Mouse (Mus musculus): ENCODE data around the gene Fggy. TPM values are rescaled to one million over a fixed set of nuclear protein-coding genes. Genes with fewer than 3 reads are reported as not detected.

Gene Fggy
- polyA plus RNA-seq, 1 experiment, result 189 TPM

DNA sequence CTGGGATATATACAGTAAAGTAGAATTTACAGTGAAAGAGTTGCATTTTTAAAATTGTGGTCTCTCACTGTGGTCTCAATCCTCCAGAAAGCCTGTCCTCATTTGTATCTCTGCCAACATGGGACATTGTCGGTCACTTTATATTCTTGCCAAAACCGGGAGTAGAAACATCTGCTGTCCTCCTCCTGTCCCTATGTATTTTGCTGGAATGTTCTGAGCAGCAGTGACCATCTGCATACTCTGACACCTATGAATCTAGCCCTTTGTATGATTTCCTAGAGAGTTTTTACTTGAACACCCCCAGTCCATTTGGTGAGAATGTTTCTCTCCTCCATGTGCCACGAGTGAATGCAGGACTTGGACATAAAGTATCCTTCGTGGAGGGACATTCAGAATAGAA, 318.6 kb downstream of the Fggy start:
- H3K4me1 ChIP-seq (ENCODE audit: control insufficient read depth, insufficient read depth, low read length), result no peaks in the 10 kb centered on the region
- H3K27me3 ChIP-seq (replicated peaks; ENCODE audit: control insufficient read depth, insufficient read depth, low read length), result no peaks in the 10 kb centered on the region
- no peak overlapping the region for H3K4me3 ChIP-seq (ENCODE audit: insufficient read depth, low read depth, low read length)
- 78% methylated on average over 4 of the region's 4 CpGs for WGBS
- H3K36me3 ChIP-seq (ENCODE audit: control insufficient read depth, insufficient read depth, low read length), result no peaks in the 10 kb centered on the region
- TF ChIP-seq CTCF (conservative IDR thresholded peaks at IDR 0.05; ENCODE audit: insufficient read depth, insufficient read length, low read depth, low read length), result no peak
- TF ChIP-seq POLR2A (IDR thresholded peaks at IDR 0.05; ENCODE audit: low read depth, low read length), result no peak
- DNase-seq, result no peak
- no peak overlapping the region for H3K27ac ChIP-seq (ENCODE audit: insufficient read depth, low read depth, low read length)

DNA sequence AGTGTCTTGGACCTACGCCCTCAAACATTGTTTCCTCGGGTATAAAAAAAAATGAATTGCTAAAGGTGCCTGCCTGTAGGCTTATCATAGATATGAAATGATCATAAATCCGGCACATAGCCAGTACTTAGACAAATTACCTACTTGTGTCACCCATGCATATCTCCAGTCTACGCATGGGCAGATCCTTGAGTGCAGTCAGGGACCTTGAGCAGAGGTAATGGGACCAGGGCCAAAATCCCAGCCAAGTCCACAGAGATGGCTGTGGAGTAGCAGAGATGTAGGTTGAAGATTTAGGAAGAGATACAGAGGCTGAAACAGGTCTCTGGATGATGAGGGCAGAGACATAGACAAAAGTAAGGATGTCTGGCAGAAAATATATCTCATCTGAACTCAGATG, 320.1 kb downstream of the Fggy start:
- Histone ChIP-seq H3K27ac (ENCODE audit: insufficient read depth, low read depth, low read length) (no peak overlapping the region), H3K4me3 (ENCODE audit: insufficient read depth, low read depth, low read length) (no peak overlapping the region), H3K27me3 (replicated peaks; ENCODE audit: control insufficient read depth, insufficient read depth, low read length) (no peaks in the 10 kb centered on the region), H3K4me1 (ENCODE audit: control insufficient read depth, insufficient read depth, low read length) (no peaks in the 10 kb centered on the region), H3K36me3 (ENCODE audit: control insufficient read depth, insufficient read depth, low read length) (no peaks in the 10 kb centered on the region)
- DNase-seq, result no peak
- TF ChIP-seq CTCF (conservative IDR thresholded peaks at IDR 0.05; ENCODE audit: insufficient read depth, insufficient read length, low read depth, low read length), result no peak
- TF ChIP-seq POLR2A (IDR thresholded peaks at IDR 0.05; ENCODE audit: low read depth, low read length), result no peak
- WGBS, result 78% methylated on average over 4 of the region's 4 CpGs

DNA sequence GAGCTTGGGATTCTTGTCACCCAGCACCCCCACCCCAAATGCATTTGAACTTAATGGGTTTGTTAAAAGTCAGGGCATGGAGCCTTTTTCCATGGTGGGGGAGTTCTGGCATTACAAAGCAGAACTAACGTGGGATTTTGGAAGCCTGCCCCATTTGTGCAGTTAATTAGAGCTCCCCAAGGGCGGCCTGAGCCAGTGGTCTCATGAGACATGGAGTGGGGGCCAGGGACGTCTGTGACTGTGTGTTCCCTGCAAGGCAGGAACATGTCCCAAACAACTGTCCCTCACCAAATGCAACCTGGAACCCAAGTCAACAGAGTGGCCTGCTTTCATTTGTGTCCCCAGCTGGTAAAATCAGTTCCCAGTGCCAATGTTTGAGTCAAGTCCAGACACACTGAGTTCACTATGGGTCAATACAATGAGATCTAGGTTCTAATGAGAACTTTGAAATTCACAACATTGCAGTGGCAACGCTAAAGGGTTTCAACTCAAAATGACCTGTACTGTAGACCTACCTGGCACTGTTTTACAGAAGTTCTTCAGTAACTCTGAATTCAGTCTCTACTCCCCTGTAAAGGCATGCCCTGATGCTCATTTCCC, 324.5 kb downstream of the Fggy start:
- 73% methylated on average over 4 of the region's 4 CpGs for WGBS
- DNase-seq, result no peak
- H3K27me3 ChIP-seq (replicated peaks; ENCODE audit: control insufficient read depth, insufficient read depth, low read length), result no peaks in the 10 kb centered on the region
- H3K27ac ChIP-seq (ENCODE audit: insufficient read depth, low read depth, low read length), result no peak overlapping the region
- H3K4me1 ChIP-seq (ENCODE audit: control insufficient read depth, insufficient read depth, low read length), result no peaks in the 10 kb centered on the region
- TF ChIP-seq POLR2A (IDR thresholded peaks at IDR 0.05; ENCODE audit: low read depth, low read length) (no peak), CTCF (conservative IDR thresholded peaks at IDR 0.05; ENCODE audit: insufficient read depth, insufficient read length, low read depth, low read length) (no peak)
- no peak overlapping the region for H3K4me3 ChIP-seq (ENCODE audit: insufficient read depth, low read depth, low read length)
- no peaks in the 10 kb centered on the region for H3K36me3 ChIP-seq (ENCODE audit: control insufficient read depth, insufficient read depth, low read length)

DNA sequence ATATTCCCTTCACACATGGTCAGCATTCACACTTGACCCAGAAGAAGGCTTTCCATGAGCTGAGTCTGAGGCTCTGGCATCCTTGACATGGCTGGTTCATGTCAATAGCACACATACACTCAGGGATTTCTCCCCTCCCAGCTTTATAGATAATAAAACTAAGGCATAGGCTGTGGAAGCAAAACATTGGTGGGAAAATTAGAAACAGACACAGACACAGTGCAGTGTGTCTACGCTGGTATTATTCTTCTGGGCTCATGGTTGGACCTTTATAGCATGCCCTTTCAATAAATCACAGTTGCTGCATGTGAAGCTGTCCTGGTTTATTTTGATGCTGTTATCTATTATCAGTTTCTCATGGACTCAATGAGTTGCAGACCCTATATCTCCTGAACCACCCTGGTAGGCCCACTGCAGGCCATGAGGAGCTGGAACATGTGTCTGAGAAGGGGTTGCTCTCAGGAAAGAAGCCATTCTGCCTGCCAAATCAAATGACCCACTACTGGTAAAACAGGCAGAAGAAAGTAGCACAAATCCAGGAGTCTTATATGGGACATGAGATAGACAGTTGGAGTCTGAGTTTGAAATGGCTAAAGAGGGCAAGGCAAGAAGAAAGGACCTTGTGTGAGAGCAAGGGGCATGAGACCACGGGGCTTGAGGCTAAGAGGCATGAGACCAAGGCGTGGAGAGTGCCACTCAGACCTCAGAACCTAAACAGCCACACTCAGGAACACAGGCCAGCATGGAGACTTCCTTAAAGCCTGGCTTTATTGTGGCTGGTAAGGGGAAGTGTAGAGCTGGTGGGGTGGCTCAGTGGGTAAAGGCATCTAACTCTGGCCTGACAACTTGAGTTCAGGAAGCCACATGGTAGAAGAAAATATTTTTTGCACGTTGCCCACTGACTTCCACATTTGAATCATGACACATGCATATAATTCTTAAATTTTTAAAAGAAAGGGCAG, 327.2 kb downstream of the Fggy start:
- no peaks in the 10 kb centered on the region for H3K4me1 ChIP-seq (ENCODE audit: control insufficient read depth, insufficient read depth, low read length)
- H3K27me3 ChIP-seq (replicated peaks; ENCODE audit: control insufficient read depth, insufficient read depth, low read length), result no peaks in the 10 kb centered on the region
- no peak overlapping the region for H3K4me3 ChIP-seq (ENCODE audit: insufficient read depth, low read depth, low read length)
- H3K27ac ChIP-seq (ENCODE audit: insufficient read depth, low read depth, low read length), result no peak overlapping the region
- WGBS, result 85% methylated on average over 4 of the region's 4 CpGs
- TF ChIP-seq CTCF (conservative IDR thresholded peaks at IDR 0.05; ENCODE audit: insufficient read depth, insufficient read length, low read depth, low read length) (no peak), POLR2A (IDR thresholded peaks at IDR 0.05; ENCODE audit: low read depth, low read length) (no peak)
- no peaks in the 10 kb centered on the region; the same call in 1 of the 2 replicates for H3K36me3 ChIP-seq (ENCODE audit: control insufficient read depth, insufficient read depth, low read length)
- DNase-seq, result no peak

DNA sequence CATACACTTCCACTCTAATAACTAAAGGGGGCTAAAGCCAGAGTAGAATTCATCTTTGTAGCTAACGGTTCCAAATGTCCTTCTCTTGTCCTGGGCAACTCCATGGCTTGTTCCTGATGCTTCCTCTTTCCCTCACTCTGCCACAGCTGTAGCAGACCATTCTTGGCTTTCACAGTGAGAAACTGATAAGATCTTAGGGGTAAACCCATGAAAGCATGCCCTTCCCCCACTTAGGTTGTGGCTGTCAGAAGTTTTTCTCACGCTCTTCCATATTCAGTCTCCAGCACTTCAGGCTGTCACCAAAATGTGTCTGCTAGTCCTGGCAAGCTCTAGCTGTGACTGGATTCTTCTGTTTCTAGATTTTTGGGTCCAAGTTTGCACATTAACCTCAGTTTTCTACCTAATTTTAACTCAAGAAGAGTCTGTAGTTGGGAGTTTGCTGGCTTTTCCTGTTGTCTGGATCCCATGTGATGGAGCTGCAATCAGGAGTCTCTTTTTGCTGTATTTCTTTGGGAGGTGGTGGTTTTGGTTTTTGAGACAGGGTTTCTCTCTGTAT, 338.0 kb downstream of the Fggy start:
- DNase-seq, result no peak
- H3K27me3 ChIP-seq (replicated peaks; ENCODE audit: control insufficient read depth, insufficient read depth, low read length), result no peaks in the 10 kb centered on the region
- no peaks in the 10 kb centered on the region; the same call in 1 of the 2 replicates for H3K36me3 ChIP-seq (ENCODE audit: control insufficient read depth, insufficient read depth, low read length)
- H3K4me3 ChIP-seq (ENCODE audit: insufficient read depth, low read depth, low read length), result no peak overlapping the region
- H3K4me1 ChIP-seq (ENCODE audit: control insufficient read depth, insufficient read depth, low read length), result no peaks in the 10 kb centered on the region
- WGBS, result 80% methylated on average over 2 of the region's 2 CpGs
- H3K27ac ChIP-seq (ENCODE audit: insufficient read depth, low read depth, low read length), result no peak overlapping the region
- no peak for TF ChIP-seq CTCF (conservative IDR thresholded peaks at IDR 0.05; ENCODE audit: insufficient read depth, insufficient read length, low read depth, low read length)
- no peak for TF ChIP-seq POLR2A (IDR thresholded peaks at IDR 0.05; ENCODE audit: low read depth, low read length)

DNA sequence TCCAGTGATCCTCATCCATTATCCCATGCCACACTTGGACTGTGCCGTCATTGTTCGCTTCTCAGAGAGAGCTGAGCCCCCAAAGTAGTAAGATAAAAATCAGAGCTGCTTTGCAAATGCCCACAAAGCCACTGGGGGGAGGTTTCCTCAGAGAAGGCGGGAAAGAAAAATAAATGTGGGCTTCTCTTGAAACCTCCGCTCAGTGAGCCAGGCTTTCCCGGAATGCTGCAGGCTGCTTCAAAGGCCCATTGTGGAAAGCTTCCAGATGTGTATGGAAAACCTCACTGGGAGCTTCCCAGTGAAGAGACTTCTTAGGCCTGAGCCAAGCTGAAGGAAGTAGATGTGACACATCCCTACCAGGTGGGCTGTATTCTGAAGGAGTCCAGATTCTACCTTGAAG, 339.3 kb downstream of the Fggy start:
- Histone ChIP-seq H3K4me3 (ENCODE audit: insufficient read depth, low read depth, low read length) (no peak overlapping the region), H3K27me3 (replicated peaks; ENCODE audit: control insufficient read depth, insufficient read depth, low read length) (no peaks in the 10 kb centered on the region), H3K27ac (ENCODE audit: insufficient read depth, low read depth, low read length) (no peak overlapping the region), H3K36me3 (ENCODE audit: control insufficient read depth, insufficient read depth, low read length) (no peaks in the 10 kb centered on the region; the same call in 1 of the 2 replicates), H3K4me1 (ENCODE audit: control insufficient read depth, insufficient read depth, low read length) (no peaks in the 10 kb centered on the region)
- DNase-seq, result no peak
- WGBS, result 68% methylated on average over 5 of the region's 5 CpGs
- no peak for TF ChIP-seq POLR2A (IDR thresholded peaks at IDR 0.05; ENCODE audit: low read depth, low read length)
- TF ChIP-seq CTCF (conservative IDR thresholded peaks at IDR 0.05; ENCODE audit: insufficient read depth, insufficient read length, low read depth, low read length), result no peak

All from kidney, adult 2 months (tissue).